Mouse (Mus musculus): ENCODE data around the gene Sbk3.

DNA sequence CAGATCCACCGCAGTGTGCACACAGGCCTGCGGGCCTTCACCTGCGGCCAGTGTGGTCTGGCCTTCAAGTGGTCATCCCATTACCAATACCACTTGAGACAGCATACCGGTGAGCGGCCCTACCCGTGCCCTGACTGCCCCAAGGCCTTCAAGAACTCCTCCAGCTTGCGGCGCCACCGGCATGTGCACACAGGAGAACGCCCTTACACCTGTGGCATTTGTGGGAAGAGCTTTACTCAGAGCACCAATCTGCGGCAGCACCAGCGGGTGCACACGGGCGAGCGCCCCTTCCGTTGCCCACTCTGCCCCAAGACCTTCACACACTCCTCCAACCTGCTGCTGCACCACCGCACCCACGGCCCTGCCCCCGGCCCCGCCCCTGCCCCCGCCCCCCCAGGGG, 51.9 kb downstream of the Sbk3 start:
- TF ChIP-seq CTCF (IDR thresholded peaks at IDR 0.05; ENCODE audit: low read depth), result no peak
- TF ChIP-seq EP300 (IDR thresholded peaks at IDR 0.05; ENCODE audit: low read depth), result no peak

All from heart, postnatal 0 days (tissue).